Mouse (Mus musculus): ENCODE data around the gene Hnrnpa1.

DNA sequence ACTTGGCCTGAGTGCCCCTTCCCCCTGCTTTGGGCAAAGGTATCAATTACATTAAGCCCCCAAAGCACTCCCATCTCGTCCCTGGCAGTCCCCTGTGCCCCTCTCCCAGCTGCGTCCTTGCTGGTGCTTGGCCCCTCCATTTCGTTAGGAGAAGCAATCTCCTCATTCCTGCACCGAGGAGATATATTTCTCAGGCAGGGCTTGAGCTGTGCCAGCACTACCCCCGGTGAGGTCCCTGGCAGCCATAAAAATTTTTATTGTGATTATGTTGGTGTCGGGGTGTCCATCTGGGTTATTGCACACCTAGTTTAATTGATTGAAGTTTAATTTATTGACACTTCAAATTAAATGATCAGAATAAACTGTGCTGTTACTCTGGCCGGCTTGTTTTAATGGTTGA lies 37.7 kb downstream of the Hnrnpa1 start:
- TF ChIP-seq GATA1 (IDR thresholded peaks at IDR 0.05; ENCODE audit: borderline replicate concordance, low read length) (no peak), FLI1 (IDR thresholded peaks at IDR 0.05; ENCODE audit: low read length) (no peak)
